Mouse (Mus musculus) stomach, postnatal 0 days (tissue): ENCODE measurements around the gene Eef2k. TPM values are rescaled to one million over a fixed set of nuclear protein-coding genes. Genes with fewer than 3 reads are reported as not detected.
A peak's percentile ranks its signal among the peaks of the same experiment; 100 is the strongest.

Source experiments
- ATAC-seq: fragments of 200-750 bp; cut with Nextera tagmentation; 2 replicates; pipeline ENCODE4 v1.8.0; 2017; ENCODE audit not compliant: low FRiP score, low TSS enrichment
- DNase-seq: peaks from one replicate; pipeline ENCODE4 v3.0.0-alpha.2; 2016; ENCODE audit warnings: low spot score
- H3K27ac ChIP-seq: fragments of 300-500 bp; sonication (generic); replicated peaks from 2 replicates; pipeline ENCODE4 v1.5.1; 2014; ENCODE audit warnings: mild to moderate bottlenecking, control low read depth
- H3K27me3 ChIP-seq: fragments of 300-500 bp; sonication (generic); 2 replicates; pipeline ENCODE4 v1.6.1; 2014; ENCODE audit warnings: low read length; ENCODE audit not compliant: control insufficient read depth, insufficient read depth
- H3K36me3 ChIP-seq: fragments of 300-500 bp; sonication (generic); 2 replicates; pipeline ENCODE4 v1.6.1; 2014; ENCODE audit warnings: low read length, mixed read lengths; ENCODE audit not compliant: control insufficient read depth, insufficient read depth
- H3K4me1 ChIP-seq: fragments of 300-500 bp; sonication (generic); replicated peaks from 2 replicates; pipeline ENCODE4 v1.6.1; 2014; ENCODE audit warnings: antibody characterized with exemption; ENCODE audit not compliant: control insufficient read depth, insufficient read depth
- H3K4me2 ChIP-seq: fragments of 300-500 bp; sonication (generic); replicated peaks from 2 replicates; pipeline ENCODE4 v1.6.1; 2014; ENCODE audit warnings: low read depth, mild to moderate bottlenecking, control low read depth, moderate library complexity
- H3K4me3 ChIP-seq: fragments of 300-500 bp; sonication (generic); 2 replicates; pipeline ENCODE4 v1.5.1; 2014; ENCODE audit warnings: low read depth, low read length, control low read depth
- H3K9ac ChIP-seq: fragments of 300-500 bp; sonication (generic); 2 replicates; pipeline ENCODE4 v1.6.1; 2014; ENCODE audit warnings: mild to moderate bottlenecking, low read length, control low read depth, mixed read lengths
- H3K9me3 ChIP-seq: fragments of 300-500 bp; sonication (generic); 2 replicates; pipeline ENCODE4 v1.6.1; 2016; ENCODE audit warnings: low read length; ENCODE audit not compliant: control insufficient read depth
- CTCF ChIP-seq: IDR thresholded peaks from 2 replicates; pipeline ENCODE4 v1.5.1; 2016; ENCODE audit warnings: antibody characterized with exemption, low read depth, mild to moderate bottlenecking, moderate library complexity
- EP300 ChIP-seq: optimal IDR thresholded peaks from 2 replicates; pipeline ENCODE3; 2016; ENCODE audit warnings: antibody characterized with exemption
- WGBS: fragments of 180-500 bp; shearing (Covaris S2); extraction: QIAGEN DNeasy Blood & Tissue Kit; methylation state at CpG from one replicate; pipeline ENCODE4 v1.1.7; 2014; 5-methylcytosine and 5-hydroxymethylcytosine counted together
- polyA plus RNA-seq: library from polyadenylated mRNA; unstranded; fragments of >200 nt; fragmentation: Nextera tagmentation; extraction: Ambion mirVana; gene quantifications from 2 replicates; pipeline ENCODE4 v1.2.1, GENCODE M21; 2015

The Eef2k gene
- polyA plus RNA-seq, 1 experiment from 2014 or later: 42.0 TPM

GRCm38 (mm10) chr7:120839786-120840185 lies 2.8 kb upstream of the Eef2k start:
- H3K4me3 ChIP-seq: no peak overlapping the region
- ATAC-seq (no peak), DNase-seq (no peak)
- H3K9me3 ChIP-seq: no peaks in the 10 kb centered on the region
- 87% methylated on average over 2 of the region's 2 CpGs for WGBS
- no peak overlapping the region for H3K4me2 ChIP-seq
- no peak for TF ChIP-seq EP300
- TF ChIP-seq CTCF: no peak
- H3K9ac ChIP-seq: no peak overlapping the region
- no peaks in the 10 kb centered on the region for H3K27me3 ChIP-seq
- H3K27ac ChIP-seq: no peak overlapping the region
- no peaks in the 10 kb centered on the region; the same call in 1 of the 2 replicates for H3K4me1 ChIP-seq
- no peaks in the 10 kb centered on the region for H3K36me3 ChIP-seq

GRCm38 (mm10) chr7:120843037-120843621 lies 498 bp downstream of the Eef2k start:
- ATAC-seq (peak; percentile 81), DNase-seq (peak; percentile 90)
- peak overlapping the region; percentile 95 for H3K9ac ChIP-seq
- no peaks in the 10 kb centered on the region; the same call in 1 of the 2 replicates for H3K4me1 ChIP-seq
- no peak for TF ChIP-seq EP300
- TF ChIP-seq CTCF: no peak
- H3K27ac ChIP-seq: peak overlapping the region; percentile 99
- no peaks in the 10 kb centered on the region for H3K27me3 ChIP-seq
- 0 out of 2 replicates have a peak, but pooled peaks cover 2% of the 10 kb centered on the region for H3K36me3 ChIP-seq
- H3K4me3 ChIP-seq: peak overlapping the region; percentile 82
- WGBS: under 1% methylated on average over 40 of the region's 40 CpGs
- H3K4me2 ChIP-seq: peak overlapping the region; percentile 79
- no peaks in the 10 kb centered on the region for H3K9me3 ChIP-seq

- Histone ChIP-seq H3K9ac (peak overlapping the region; percentile 95), H3K4me1 (no peaks in the 10 kb centered on the region; the same call in 1 of the 2 replicates), H3K27me3 (no peaks in the 10 kb centered on the region), H3K9me3 (no peaks in the 10 kb centered on the region), H3K36me3 (0 out of 2 replicates have a peak, but pooled peaks cover 2% of the 10 kb centered on the region), H3K4me3 (peak overlapping the region; percentile 82), H3K4me2 (peak overlapping the region; percentile 79), H3K27ac (peak overlapping the region; percentile 99)
- DNase-seq (peak; percentile 32), ATAC-seq (no peak)
- TF ChIP-seq CTCF (no peak), EP300 (no peak)
- 3% methylated on average over 16 of the region's 16 CpGs for WGBS
These were observed 1.3 kb downstream of the Eef2k start for GRCm38 (mm10) chr7:120843852-120844435.

GRCm38 (mm10) chr7:120844689-120845088 lies 2.1 kb downstream of the Eef2k start:
- H3K27me3 ChIP-seq: no peaks in the 10 kb centered on the region
- TF ChIP-seq CTCF (no peak), EP300 (no peak)
- H3K9ac ChIP-seq: peak overlapping the region; percentile 95
- H3K9me3 ChIP-seq: no peaks in the 10 kb centered on the region
- H3K4me3 ChIP-seq: peak overlapping the region; percentile 82
- DNase-seq (peak; percentile 50), ATAC-seq (no peak)
- 0 out of 2 replicates have a peak, but pooled peaks cover 2% of the 10 kb centered on the region for H3K36me3 ChIP-seq
- H3K4me1 ChIP-seq: no peaks in the 10 kb centered on the region; the same call in 1 of the 2 replicates
- 30% methylated on average over 9 of the region's 9 CpGs for WGBS
- peak overlapping the region; percentile 99; the same call in 1 of the 2 replicates for H3K27ac ChIP-seq
- H3K4me2 ChIP-seq: peak overlapping the region; percentile 79

GRCm38 (mm10) chr7:120848831-120849512 lies 6.3 kb downstream of the Eef2k start:
- peak; percentile 49; the same call in 1 of the 2 replicates for ATAC-seq
- Histone ChIP-seq H3K9me3 (no peaks in the 10 kb centered on the region), H3K36me3 (0 out of 2 replicates have a peak, but pooled peaks cover 2% of the 10 kb centered on the region), H3K9ac (no peak overlapping the region), H3K27me3 (no peaks in the 10 kb centered on the region), H3K4me1 (peaks cover 7% of the 10 kb centered on the region; the same call in 1 of the 2 replicates), H3K4me3 (no peak overlapping the region), H3K4me2 (no peak overlapping the region), H3K27ac (no peak overlapping the region)
- peak; percentile 59 for DNase-seq
- no peak for TF ChIP-seq CTCF
- no peak for TF ChIP-seq EP300
- 69% methylated on average over 3 of the region's 3 CpGs for WGBS
